Mouse (Mus musculus) Patski (cell line): Measurements from ENCODE around the gene Rnf149. TPM values are rescaled to one million over a fixed set of nuclear protein-coding genes. Genes with fewer than 3 reads are reported as not detected.

Source experiments
- ATAC-seq: fragments of 100-300 bp; one replicate; pipeline ENCODE4 v1.8.0; 2021
- CTCF ChIA-PET: fragments of 350-600 bp; sonication (Branson Sonifier 250); formaldehyde crosslinking; loops from one replicate; lab custom pipeline; 2022; ENCODE audit warnings: inconsistent platforms; lab: Charles Lee
- POLR2A ChIA-PET: fragments of 350-600 bp; sonication (Branson Sonifier 250); formaldehyde crosslinking; loops from one replicate; lab custom pipeline; 2022; ENCODE audit warnings: antibody characterized with exemption, inconsistent platforms; lab: Charles Lee
- DNase-seq: peaks from one replicate; pipeline ENCODE4 v3.0.0-alpha.2; 2011; ENCODE audit warnings: low read depth, low spot score
- H3K27me3 ChIP-seq: fragments of 371-371 bp; one replicate; pipeline ENCODE4 v1.5.1; 2021
- CTCF ChIP-seq: fragments of 100-300 bp; IDR thresholded peaks from one replicate; pipeline ENCODE4 v1.5.1; 2021
- in situ Hi-C: fragments of 300-500 bp; cut with MboI; formaldehyde crosslinking; loops from 3 replicates; pipeline ENCODE4 v1.11.1; 2018; ENCODE audit warnings: low pct_unique_long_range_greater_than_20kb, mixed read lengths
- polyA plus RNA-seq: library from polyadenylated mRNA; unstranded; gene quantifications from one replicate; pipeline ENCODE4 v1.2.3, GENCODE M21; 2021

Gene Rnf149
- polyA plus RNA-seq: 77.9 TPM

DNA sequence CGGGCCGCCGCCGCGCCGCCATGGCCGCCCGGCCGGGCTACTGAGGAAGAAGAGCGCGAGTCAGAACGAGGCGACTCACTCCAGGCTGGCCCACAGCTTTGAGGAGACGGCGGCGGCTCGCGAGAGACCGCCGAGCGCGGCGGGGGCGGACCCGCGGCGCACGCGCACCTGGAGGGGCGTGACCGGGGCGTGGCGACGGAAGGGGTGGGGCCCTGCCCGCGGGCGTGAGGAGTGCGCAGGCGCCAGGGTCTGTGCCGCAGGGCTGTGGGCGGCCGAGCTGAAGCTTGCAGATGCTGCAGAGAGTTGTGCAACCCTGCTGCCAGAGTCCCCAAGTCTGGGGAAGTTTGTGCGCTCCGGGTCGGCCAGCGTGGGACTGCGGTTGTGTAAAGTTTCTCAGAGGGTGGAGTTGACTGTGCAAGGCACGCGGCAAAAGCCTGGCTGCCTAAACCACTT, at the start of gene Rnf149:
TSS of gene Rnf149 (minus strand) at position 153 of the 453 bp plus-strand sequence.
- in situ Hi-C loops: loop anchor here (10.0 kb wide), 1 partner anchor 328 kb away; the partner anchor contains the start of gene Map4k4
- H3K27me3 ChIP-seq: peaks cover 2% of the 10 kb centered on the region
- no peak for TF ChIP-seq CTCF
- peak; percentile 91 for ATAC-seq
- CTCF ChIA-PET: no interaction called here
- POLR2A ChIA-PET: no interaction called here
- DNase-seq: no peak

- DNase-seq (no peak), ATAC-seq (no peak)
- in situ Hi-C loops: no loop called here
- CTCF ChIA-PET: no interaction called here
- TF ChIP-seq CTCF: no peak
- POLR2A ChIA-PET: no interaction called here
- peaks cover 13% of the 10 kb centered on the region for H3K27me3 ChIP-seq
Observed at GRCm38 (mm10) chr1:39625491-39625890, 48.3 kb upstream of the Rnf149 start.

DNA sequence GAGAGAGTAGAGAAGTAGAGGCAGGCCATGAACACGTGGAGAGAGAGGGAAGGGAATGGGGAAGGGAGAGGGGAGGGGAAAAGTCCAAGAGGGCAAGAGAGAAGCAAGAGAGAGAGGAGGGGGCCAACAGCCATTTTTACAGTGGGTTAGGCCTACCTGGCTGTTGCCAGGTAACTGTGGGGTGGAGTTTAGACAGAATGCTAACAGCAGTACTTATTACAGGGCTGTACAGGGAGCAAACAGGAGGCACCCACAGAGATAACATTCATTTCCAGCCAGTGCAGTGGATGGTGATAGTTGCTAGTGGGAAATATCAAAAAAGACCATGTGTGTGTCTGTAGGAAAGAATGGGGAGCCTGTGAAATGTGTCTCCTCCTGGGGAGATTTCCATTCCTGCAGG, 46.5 kb upstream of the Rnf149 start:
- in situ Hi-C loops: no loop called here

GRCm38 (mm10) chr1:39623106-39623505, 45.9 kb upstream of the Rnf149 start:
- ChIA-PET CTCF (interaction anchor here (1.4 kb wide), 1 partner anchor 29 kb away, joined by 3 read pairs; no protein-coding TSS in a partner anchor), POLR2A (no interaction called here)
- ATAC-seq (no peak), DNase-seq (no peak)
- TF ChIP-seq CTCF: no peak
- H3K27me3 ChIP-seq: peaks cover 27% of the 10 kb centered on the region
- in situ Hi-C loops: no loop called here

More for the DNA sequence above, 46.5 kb upstream of the Rnf149 start:
- no peak for TF ChIP-seq CTCF
- ATAC-seq (no peak), DNase-seq (no peak)
- POLR2A ChIA-PET: no interaction called here
- H3K27me3 ChIP-seq: peaks cover 27% of the 10 kb centered on the region
- CTCF ChIA-PET: no interaction called here

DNA sequence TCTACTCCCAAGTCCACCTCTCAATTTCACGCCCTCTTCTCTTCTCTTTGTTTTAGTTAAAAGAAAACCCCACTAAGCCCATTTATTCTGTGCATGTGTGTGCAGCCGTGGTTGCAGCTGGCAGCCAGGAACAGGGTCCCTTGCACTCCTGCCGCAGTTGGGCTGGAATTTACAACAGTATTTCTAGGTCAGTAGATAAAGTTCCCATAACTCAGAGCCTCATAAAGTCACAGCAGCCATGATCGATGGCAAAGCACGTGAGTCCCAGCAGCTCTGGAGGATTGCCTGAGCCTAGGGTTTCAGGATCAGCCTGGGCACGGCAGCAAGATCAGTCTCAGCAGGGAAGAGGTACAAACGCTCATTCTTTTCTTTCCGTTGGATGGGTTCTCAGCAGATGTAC, 41.3 kb upstream of the Rnf149 start:
- POLR2A ChIA-PET: no interaction called here
- peaks cover 27% of the 10 kb centered on the region for H3K27me3 ChIP-seq
- DNase-seq (no peak), ATAC-seq (no peak)
- TF ChIP-seq CTCF: no peak
- in situ Hi-C loops: no loop called here
- CTCF ChIA-PET: no interaction called here

GRCm38 (mm10) chr1:39615526-39615925, 38.3 kb upstream of the Rnf149 start:
- CTCF ChIA-PET: interaction anchor here (0.6 kb wide), 1 partner anchor 41 kb away, joined by 3 read pairs; no protein-coding TSS in a partner anchor
- ATAC-seq (no peak), DNase-seq (no peak)
- no peak for TF ChIP-seq CTCF
- peaks cover 14% of the 10 kb centered on the region for H3K27me3 ChIP-seq
- in situ Hi-C loops: no loop called here
- POLR2A ChIA-PET: no interaction called here

GRCm38 (mm10) chr1:39614462-39615279, 37.5 kb upstream of the Rnf149 start:
- in situ Hi-C loops: no loop called here
- POLR2A ChIA-PET: no interaction called here
- TF ChIP-seq CTCF: peak; percentile 83
- DNase-seq: no peak
- CTCF ChIA-PET: interaction anchor here (0.7 to 1.2 kb wide), 4 partner anchors 9 to 381 kb away, joined by 3 read pairs; no protein-coding TSS in a partner anchor
- peaks cover 10% of the 10 kb centered on the region for H3K27me3 ChIP-seq
- no peak for ATAC-seq

GRCm38 (mm10) chr1:39613061-39613460, 35.9 kb upstream of the Rnf149 start:
- H3K27me3 ChIP-seq: no peaks in the 10 kb centered on the region
- CTCF ChIA-PET: no interaction called here

DNA sequence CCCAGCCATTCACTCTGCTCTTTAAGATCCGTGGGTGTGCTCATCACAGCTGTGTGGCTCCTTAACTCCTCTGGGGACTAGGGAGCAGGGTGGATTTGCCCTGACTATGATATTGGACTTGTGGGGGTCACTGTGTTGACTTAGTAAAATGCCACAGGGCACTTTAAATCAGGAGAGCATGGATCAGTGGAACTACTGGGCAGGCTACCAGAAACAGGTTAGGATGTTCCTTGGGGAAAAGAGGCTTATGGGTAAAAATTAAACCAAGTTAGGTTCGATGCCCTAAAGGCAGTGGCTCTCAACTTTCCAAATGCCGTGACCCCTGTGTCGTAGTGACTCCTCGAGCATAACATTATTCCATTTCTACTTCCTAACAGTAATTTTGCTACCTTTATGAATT, 35.3 kb upstream of the Rnf149 start:
- in situ Hi-C loops: no loop called here

More at GRCm38 (mm10) chr1:39613061-39613460, 35.9 kb upstream of the Rnf149 start:
- no peak for TF ChIP-seq CTCF
- in situ Hi-C loops: no loop called here
- POLR2A ChIA-PET: no interaction called here
- ATAC-seq (no peak), DNase-seq (no peak)

DNA sequence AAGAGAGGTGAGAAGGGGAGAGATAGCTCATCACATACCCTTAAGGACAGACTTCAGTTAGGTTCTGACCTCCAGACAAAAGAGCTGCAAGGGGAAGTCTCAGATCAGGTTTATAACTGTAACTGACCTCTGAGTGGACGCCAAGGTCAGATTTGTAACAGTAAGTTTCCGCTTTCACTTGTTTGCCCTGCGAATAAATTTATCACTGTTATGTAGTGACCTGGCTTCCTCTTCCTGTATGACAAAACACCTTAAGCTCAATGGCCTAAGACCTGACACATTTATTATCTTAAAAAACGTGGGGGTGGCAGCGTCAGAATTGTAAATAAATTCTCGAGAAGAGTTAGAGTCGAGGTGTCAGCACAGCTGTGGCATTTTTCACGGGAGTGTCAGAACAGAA, 31.3 kb upstream of the Rnf149 start:
- no peak for ATAC-seq
- in situ Hi-C loops: no loop called here
- POLR2A ChIA-PET: no interaction called here
- no peak for DNase-seq
- H3K27me3 ChIP-seq: no peaks in the 10 kb centered on the region
- TF ChIP-seq CTCF: no peak
- CTCF ChIA-PET: interaction anchor here (1.1 kb wide), 1 partner anchor 34 kb away, joined by 3 read pairs; no protein-coding TSS in a partner anchor

More for the DNA sequence above, 35.3 kb upstream of the Rnf149 start:
- CTCF ChIA-PET: interaction anchor here (1.6 to 1.7 kb wide), 2 partner anchors 24 to 65 kb away, joined by 3 read pairs; no protein-coding TSS in a partner anchor
- no peak for TF ChIP-seq CTCF
- DNase-seq (no peak), ATAC-seq (no peak)
- H3K27me3 ChIP-seq: no peaks in the 10 kb centered on the region
- POLR2A ChIA-PET: interaction anchor here (0.7 kb wide), 1 partner anchor 465 kb away, joined by 5 read pairs; no protein-coding TSS in a partner anchor

DNA sequence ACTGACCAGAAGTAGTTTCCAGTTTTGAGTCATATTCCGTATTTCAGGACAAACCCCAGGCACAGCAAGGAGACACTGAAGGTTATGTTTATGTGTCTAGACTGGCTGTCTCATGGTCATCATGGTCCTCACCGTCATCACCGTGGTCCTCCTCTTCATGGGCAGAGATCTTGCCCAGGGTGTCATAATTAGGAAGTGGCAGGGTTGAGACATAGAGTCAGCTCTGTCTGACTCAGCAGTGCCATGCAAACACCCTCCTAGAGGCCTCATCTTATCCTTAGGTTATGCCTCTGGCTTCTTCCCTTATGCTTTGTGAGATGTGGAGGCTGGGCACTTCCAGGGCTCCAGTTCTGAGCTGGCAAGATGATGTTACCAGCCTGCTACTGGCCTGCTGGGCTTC, 25.3 kb upstream of the Rnf149 start:
- ChIA-PET POLR2A (no interaction called here), CTCF (no interaction called here)
- no peak for TF ChIP-seq CTCF

More for the DNA sequence above, 25.3 kb upstream of the Rnf149 start:
- H3K27me3 ChIP-seq: no peaks in the 10 kb centered on the region
- in situ Hi-C loops: no loop called here
- DNase-seq (no peak), ATAC-seq (no peak)
